Mouse (Mus musculus) E14TG2a.4 (cell line): ENCODE data around the gene Flad1.

Source experiments
- H3K27me3 ChIP-seq: 2 replicates; pipeline ENCODE4 v1.6.1; 2014; ENCODE audit warnings: low read length, control low read depth; ENCODE audit not compliant: insufficient read depth
- H3K36me3 ChIP-seq: 2 replicates; pipeline ENCODE4 v1.6.1; 2014; ENCODE audit warnings: low read length, control low read depth; ENCODE audit not compliant: insufficient read depth
- H3K4me1 ChIP-seq: replicated peaks from 2 replicates; pipeline ENCODE4 v1.6.1; 2014; ENCODE audit warnings: low read depth, low read length, control low read depth
- H3K4me3 ChIP-seq: replicated peaks from 2 replicates; pipeline ENCODE4 v1.5.1; 2014; ENCODE audit warnings: mild to moderate bottlenecking, low read length
- H3K9me3 ChIP-seq: 2 replicates; pipeline ENCODE4 v1.6.1; 2014; ENCODE audit warnings: low read length, control low read depth
- CTCF ChIP-seq: conservative IDR thresholded peaks from 2 replicates; pipeline ENCODE4 v1.5.1; 2014; ENCODE audit warnings: low read length
- NANOG ChIP-seq: IDR thresholded peaks from 2 replicates; pipeline ENCODE4 v1.6.1; 2014; ENCODE audit warnings: borderline replicate concordance, low read length, mixed read lengths
- POU5F1 ChIP-seq: IDR thresholded peaks from 2 replicates; pipeline ENCODE4 v1.6.1; 2014; ENCODE audit warnings: low read length, borderline replicate concordance

Gene Flad1

DNA sequence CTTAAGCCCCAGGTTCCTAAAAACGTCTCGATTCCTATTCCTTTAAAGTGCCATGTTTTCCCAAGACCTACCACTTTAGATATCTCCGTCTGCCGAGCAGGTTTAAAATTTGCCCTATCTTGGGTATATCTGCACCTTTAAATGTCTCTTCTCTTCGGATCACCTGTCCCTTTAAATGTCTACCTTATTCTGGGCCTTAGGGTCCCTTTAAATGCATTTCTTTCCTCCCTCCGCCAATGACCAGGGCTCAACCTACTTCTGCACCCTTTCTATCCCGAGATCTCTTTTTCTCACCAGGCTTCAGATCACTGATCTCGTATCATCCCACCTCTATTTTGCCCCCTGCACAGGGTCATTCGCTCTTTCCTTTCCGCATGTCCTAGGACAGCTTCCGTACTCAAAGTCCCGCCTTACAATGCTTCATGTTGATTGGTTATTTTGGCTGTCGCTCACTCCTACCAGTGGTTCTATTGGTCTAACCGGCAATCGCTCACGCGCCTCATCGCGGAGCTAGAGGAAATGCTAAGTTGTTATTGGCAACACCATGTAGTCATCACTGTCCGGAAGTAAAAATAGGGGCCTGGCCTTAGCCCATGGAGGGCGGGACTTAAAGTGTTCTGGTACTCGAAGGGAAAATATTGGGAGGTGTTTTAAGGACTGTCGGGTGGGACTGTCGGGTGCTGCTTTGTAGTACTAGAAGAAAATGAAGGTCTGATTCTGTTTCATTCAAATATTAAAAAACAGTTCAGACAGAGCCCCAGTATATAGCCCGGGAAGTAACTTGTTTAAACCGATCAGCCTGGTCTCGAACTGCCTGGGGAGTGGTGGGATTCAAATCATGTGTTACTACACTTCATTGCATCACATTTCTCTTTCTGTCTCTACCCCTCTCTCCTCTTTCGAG, at the start of gene Flad1:
Gene Flad1 (minus strand): TSS at position 381 of the 904 bp plus-strand sequence.
- Histone ChIP-seq H3K9me3 (no peaks in the 10 kb centered on the region), H3K4me1 (peaks cover 68% of the 10 kb centered on the region), H3K4me3 (peak within 1 kb of the TSS; percentile 85), H3K36me3 (peaks cover 61% of the 10 kb centered on the region), H3K27me3 (no peaks in the 10 kb centered on the region)
- TF ChIP-seq CTCF (no peak), POU5F1 (no peak), NANOG (no peak)

DNA sequence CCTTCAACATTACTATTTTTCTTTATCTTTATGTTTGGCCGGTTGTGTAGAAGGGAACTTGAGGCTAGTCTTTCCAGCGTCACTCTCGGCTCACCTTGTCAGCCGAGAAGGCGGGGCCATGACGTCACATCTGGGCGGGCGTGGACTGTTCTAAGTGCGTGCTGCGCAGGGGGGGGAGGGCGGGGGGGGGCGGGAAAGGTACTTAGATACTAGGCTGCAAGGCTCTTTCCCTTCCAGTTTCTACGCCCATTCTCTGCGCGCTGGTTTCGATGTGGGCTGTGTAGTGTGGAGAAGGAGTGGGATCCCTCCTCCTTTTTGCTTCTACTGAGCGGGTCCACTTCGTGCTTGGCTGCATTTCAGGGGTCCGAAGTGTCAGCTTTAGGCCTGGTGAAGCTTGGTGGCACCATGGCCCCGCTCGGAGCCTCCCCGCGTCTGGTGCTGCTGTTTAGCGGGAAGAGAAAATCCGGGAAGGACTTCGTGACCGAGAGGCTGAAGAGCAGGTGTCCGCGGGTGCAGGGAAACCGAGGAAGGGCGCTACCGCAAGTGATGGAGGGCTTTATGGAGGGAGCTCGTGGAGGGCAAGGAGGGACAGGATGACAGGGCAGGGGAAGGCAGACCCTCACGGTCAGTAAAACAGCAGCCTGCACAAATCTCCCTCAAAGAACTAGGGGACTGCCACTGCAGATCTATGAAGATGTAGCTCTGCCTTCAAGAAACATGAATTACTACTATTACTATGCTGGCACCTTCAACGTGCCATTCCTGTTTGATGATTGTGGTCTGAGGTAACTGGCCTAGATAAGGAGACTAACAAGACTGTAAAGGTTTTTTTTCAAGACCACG, 47.5 kb upstream of the Flad1 start:
- peaks cover 59% of the 10 kb centered on the region for H3K4me1 ChIP-seq
- H3K4me3 ChIP-seq, result peak overlapping the region; percentile 87
- H3K9me3 ChIP-seq, result no peaks in the 10 kb centered on the region
- no peaks in the 10 kb centered on the region for H3K27me3 ChIP-seq
- TF ChIP-seq POU5F1, result no peak
- TF ChIP-seq NANOG, result no peak
- H3K36me3 ChIP-seq, result peaks cover 26% of the 10 kb centered on the region

- H3K27me3 ChIP-seq, result no peaks in the 10 kb centered on the region
- TF ChIP-seq POU5F1 (no peak), NANOG (no peak), CTCF (no peak)
- peak overlapping the region; percentile 87 for H3K4me3 ChIP-seq
- H3K36me3 ChIP-seq, result peaks cover 18% of the 10 kb centered on the region
- no peaks in the 10 kb centered on the region for H3K9me3 ChIP-seq
- peaks cover 59% of the 10 kb centered on the region for H3K4me1 ChIP-seq
These were observed 46.8 kb upstream of the Flad1 start for GRCm38 (mm10) chr3:89458372-89458964.

DNA sequence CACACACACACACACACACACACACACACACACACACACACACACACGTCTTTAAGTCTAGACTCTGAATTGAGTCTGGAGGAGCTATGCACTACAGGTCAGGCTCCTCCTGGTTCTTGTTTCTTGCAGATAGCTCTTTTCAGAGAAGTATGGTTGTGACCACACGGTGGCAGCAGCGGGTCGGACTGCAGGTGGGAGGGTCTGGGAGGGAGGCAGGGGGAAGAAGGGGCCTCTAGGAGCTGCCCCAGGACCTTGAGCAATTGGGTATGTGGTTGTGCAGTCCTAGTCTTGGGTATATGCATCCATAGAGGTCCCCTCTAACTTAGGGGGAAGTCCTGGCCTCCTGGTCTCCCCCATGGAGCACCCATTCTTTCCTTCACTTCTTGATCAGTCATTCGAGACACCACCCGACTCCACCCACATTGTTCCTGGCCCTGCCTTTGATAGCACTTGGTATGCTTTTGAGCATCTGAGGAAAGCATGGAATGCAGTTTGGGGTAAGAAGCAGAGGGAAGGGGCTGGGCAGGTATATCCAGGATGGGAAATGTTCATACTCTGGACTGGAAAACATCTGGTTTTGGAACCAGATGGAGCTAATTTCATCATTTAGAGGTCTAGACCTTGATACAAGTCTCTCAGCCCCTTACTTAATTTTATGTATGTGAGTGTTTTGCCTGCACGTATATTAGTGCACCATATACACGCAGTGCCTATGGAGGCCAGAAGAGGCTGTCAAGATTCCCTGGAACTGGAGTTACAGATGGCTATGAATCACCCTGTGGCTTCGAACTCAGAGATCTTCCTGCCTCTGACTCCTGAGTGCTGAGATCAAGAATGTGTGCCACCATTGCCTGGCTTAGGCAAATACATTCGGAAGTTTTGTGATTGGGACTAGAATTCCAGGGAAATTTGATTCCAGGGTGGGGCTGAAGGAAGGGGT, 45.3 kb upstream of the Flad1 start:
- H3K9me3 ChIP-seq, result no peaks in the 10 kb centered on the region
- H3K36me3 ChIP-seq, result peaks cover 10% of the 10 kb centered on the region
- TF ChIP-seq NANOG (no peak), POU5F1 (no peak), CTCF (peak; percentile 53)
- H3K4me1 ChIP-seq, result peaks cover 73% of the 10 kb centered on the region
- H3K4me3 ChIP-seq, result 0 out of 2 replicates have a peak overlapping the region, but pooled peaks have one; percentile 17
- no peaks in the 10 kb centered on the region for H3K27me3 ChIP-seq

DNA sequence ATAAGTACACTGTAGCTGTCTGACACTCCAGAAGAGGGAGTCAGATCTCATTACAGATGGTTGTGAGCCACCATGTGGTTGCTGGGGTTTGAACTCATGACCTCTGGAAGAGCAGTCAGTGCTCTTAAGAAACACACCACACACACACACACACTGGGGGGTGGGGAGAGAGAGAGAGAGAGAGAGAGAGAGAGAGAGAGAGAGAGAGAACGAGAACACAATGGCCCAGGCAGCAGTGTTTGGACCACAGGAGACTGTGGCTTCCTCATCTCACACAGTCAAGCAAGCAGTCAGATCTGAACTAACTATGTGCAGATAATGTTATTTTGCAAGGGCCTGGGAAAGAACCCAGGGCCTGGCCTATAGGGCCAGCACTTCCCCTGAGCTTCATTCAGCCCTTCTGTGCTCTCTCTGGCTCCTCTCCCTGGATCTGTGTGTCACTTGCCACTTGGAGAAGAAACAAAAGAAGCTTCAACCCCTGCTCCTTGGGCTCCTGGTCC, 44.2 kb upstream of the Flad1 start:
- H3K9me3 ChIP-seq, result no peaks in the 10 kb centered on the region
- H3K27me3 ChIP-seq, result no peaks in the 10 kb centered on the region
- H3K4me3 ChIP-seq, result no peak overlapping the region
- TF ChIP-seq NANOG, result no peak
- no peak for TF ChIP-seq POU5F1
- no peak for TF ChIP-seq CTCF
- 0 out of 2 replicates have a peak, but pooled peaks cover 3% of the 10 kb centered on the region for H3K36me3 ChIP-seq
- H3K4me1 ChIP-seq, result peaks cover 84% of the 10 kb centered on the region

DNA sequence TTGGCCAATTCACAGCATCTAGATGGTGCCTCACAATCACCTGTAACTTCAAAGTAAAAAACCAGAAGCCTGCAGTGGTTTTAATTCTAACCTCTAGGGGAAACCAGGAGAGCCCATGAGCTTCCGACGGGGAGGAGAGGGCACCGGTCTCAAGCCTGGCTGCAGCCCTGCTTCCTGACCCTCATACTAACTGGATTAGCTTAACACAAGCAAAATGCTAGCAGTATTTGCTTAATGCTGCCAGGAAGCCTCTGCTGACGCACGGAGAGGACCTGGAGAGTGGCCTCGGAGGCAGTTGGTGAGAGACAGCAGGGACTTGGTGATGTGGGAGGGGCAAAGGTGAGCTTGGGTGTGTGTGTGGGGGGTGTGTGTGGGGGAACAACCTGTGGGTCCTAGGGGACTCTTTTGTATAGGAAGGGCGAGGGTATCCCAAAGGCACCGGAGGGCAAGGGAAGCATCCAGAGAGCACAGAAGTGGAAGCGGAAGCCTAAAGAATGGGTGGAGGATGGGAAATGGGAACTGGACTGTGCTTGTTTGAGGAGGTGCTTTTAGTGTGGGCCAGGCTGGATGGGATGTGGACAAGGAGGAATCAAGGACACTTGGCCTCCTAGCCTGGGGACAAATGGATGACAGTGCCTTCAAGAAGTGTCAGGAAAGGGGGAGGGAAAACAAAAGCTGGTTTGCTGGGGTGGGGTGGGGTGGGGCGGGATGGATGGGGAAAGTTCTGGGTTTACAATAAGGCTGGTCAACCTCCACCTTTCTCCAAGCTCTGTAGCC, 42.9 kb upstream of the Flad1 start, which contains the start of gene Pmvk:
Gene Pmvk (plus strand): TSS at position 141 of the 777 bp plus-strand sequence.
- peaks cover 91% of the 10 kb centered on the region for H3K4me1 ChIP-seq
- H3K36me3 ChIP-seq, result no peaks in the 10 kb centered on the region
- no peak for TF ChIP-seq NANOG
- TF ChIP-seq POU5F1, result no peak
- no peak for TF ChIP-seq CTCF

More for the DNA sequence above, 42.9 kb upstream of the Flad1 start, which contains the start of gene Pmvk:
- H3K27me3 ChIP-seq, result no peaks in the 10 kb centered on the region
- no peaks in the 10 kb centered on the region for H3K9me3 ChIP-seq
- H3K4me3 ChIP-seq, result peak within 1 kb of the TSS; percentile 29; the same call in 1 of the 2 replicates
